Mouse (Mus musculus): ENCODE results near the gene Pigc. TPM values are rescaled to one million over a fixed set of nuclear protein-coding genes. Genes with fewer than 3 reads are reported as not detected.

The Pigc gene
- total RNA-seq, 1 experiment: 6.4 TPM

DNA sequence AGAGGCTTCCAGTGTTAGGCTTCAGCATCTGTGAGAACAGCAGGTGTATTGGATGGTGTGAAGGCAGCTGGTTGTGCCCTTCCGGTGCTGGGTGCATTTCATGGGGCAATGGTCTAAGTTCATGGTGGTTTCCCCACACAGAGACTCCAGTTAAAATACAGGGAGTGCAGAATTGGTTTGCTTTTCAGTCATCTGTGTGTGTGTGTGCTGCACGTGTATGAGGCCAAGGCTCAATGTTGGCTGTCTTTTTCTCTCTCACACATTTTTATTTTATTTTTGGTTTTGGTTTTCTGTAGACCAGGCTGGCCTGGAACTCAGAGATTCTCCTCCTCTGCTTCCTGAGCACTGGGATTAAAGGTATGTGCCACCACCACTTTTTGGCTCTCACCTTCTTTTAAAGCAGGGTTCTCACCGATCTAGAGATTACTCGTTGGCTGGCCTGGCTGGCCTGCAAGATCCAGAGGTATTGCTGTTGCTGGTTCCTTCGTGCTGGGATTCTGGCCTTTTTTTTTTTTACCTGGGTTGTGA, 9.3 kb downstream of the Pigc start:
- H3K27ac ChIP-seq (ENCODE audit: insufficient read depth, low read depth, low read length, poor library complexity, severe bottlenecking): no peak overlapping the region
- TF ChIP-seq ZNF384 (IDR thresholded peaks at IDR 0.05; ENCODE audit: low read depth, low read length) (no peak), ZC3H11A (IDR thresholded peaks at IDR 0.05; ENCODE audit: borderline replicate concordance, low read depth, low read length) (no peak), HCFC1 (IDR thresholded peaks at IDR 0.05; ENCODE audit: borderline replicate concordance, insufficient read depth, low read length) (no peak), MAFK (IDR thresholded peaks at IDR 0.05; ENCODE audit: insufficient read depth, low read depth, low read length) (no peak), CHD2 (IDR thresholded peaks at IDR 0.05; ENCODE audit: low read depth, low read length) (no peak)
- DNase-seq (ENCODE audit: low read depth, low spot score): no peak
- H3K9me3 ChIP-seq (ENCODE audit: control insufficient read depth, insufficient read depth, low read depth, low read length): no peaks in the 10 kb centered on the region
- H3K36me3 ChIP-seq (ENCODE audit: control insufficient read depth, insufficient read depth, low read length, poor library complexity, severe bottlenecking): no peaks in the 10 kb centered on the region
- in situ Hi-C loops (cut with MboI; ENCODE audit: low sequenced_read_pairs in 2 of 2, unreplicated experiment in 2 of 2): no loop called here
- H3K9ac ChIP-seq (ENCODE audit: insufficient read depth, low read depth, low read length, poor library complexity, severe bottlenecking): no peak overlapping the region
- no peak overlapping the region for H3K4me3 ChIP-seq (ENCODE audit: insufficient read depth in 1 of 2, low read depth in 1 of 2, low read length in 2 of 2, poor library complexity in 1 of 2, severe bottlenecking in 1 of 2)
- peaks cover 2 to 5% of the 10 kb centered on the region in 2 experiments; a peak in 3 of 4 replicates for H3K4me1 ChIP-seq (ENCODE audit: control insufficient read depth in 2 of 2, insufficient read depth in 2 of 2, low read length in 2 of 2, poor library complexity in 1 of 2)

DNA sequence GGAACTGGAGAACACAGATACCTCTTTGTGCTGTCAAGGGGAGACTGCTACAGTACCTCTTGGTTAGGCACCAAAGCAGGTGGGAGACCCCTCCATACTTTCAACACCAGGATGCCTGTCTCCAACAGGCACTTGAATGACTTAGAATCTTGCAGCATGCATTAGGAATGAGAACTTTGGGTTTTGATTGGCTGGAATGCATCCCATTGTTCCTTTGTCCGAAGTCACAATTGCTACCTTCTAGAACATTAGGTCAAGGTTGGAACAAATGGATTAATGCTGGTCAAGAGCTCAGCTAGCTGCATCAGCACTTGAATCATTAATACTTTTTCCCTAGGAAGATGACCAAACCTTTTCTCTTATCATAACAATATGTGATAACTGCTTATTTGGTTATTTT, 10.6 kb downstream of the Pigc start, which contains the start of gene 4930558K02Rik:
Gene 4930558K02Rik (minus strand): TSS at position 101 of the 400 bp plus-strand sequence.
- TF ChIP-seq HCFC1 (IDR thresholded peaks at IDR 0.05; ENCODE audit: borderline replicate concordance, insufficient read depth, low read length) (no peak), ZC3H11A (IDR thresholded peaks at IDR 0.05; ENCODE audit: borderline replicate concordance, low read depth, low read length) (no peak), CHD2 (IDR thresholded peaks at IDR 0.05; ENCODE audit: low read depth, low read length) (no peak), ZNF384 (IDR thresholded peaks at IDR 0.05; ENCODE audit: low read depth, low read length) (no peak), MAFK (IDR thresholded peaks at IDR 0.05; ENCODE audit: insufficient read depth, low read depth, low read length) (no peak)
- in situ Hi-C loops (cut with MboI; ENCODE audit: low sequenced_read_pairs in 2 of 2, unreplicated experiment in 2 of 2): no loop called here
- Histone ChIP-seq H3K4me1 (ENCODE audit: control insufficient read depth in 2 of 2, insufficient read depth in 2 of 2, low read length in 2 of 2, poor library complexity in 1 of 2) (peaks cover 2 to 5% of the 10 kb centered on the region in 2 experiments; a peak in 3 of 4 replicates), H3K27ac (ENCODE audit: insufficient read depth, low read depth, low read length, poor library complexity, severe bottlenecking) (no peak within 1 kb of the TSS), H3K36me3 (ENCODE audit: control insufficient read depth, insufficient read depth, low read length, poor library complexity, severe bottlenecking) (no peaks in the 10 kb centered on the region), H3K9ac (ENCODE audit: insufficient read depth, low read depth, low read length, poor library complexity, severe bottlenecking) (no peak within 1 kb of the TSS), H3K9me3 (ENCODE audit: control insufficient read depth, insufficient read depth, low read depth, low read length) (no peaks in the 10 kb centered on the region), H3K4me3 (ENCODE audit: insufficient read depth in 1 of 2, low read depth in 1 of 2, low read length in 2 of 2, poor library complexity in 1 of 2, severe bottlenecking in 1 of 2) (no peak within 1 kb of the TSS)
- DNase-seq (ENCODE audit: low read depth, low spot score): no peak

DNA sequence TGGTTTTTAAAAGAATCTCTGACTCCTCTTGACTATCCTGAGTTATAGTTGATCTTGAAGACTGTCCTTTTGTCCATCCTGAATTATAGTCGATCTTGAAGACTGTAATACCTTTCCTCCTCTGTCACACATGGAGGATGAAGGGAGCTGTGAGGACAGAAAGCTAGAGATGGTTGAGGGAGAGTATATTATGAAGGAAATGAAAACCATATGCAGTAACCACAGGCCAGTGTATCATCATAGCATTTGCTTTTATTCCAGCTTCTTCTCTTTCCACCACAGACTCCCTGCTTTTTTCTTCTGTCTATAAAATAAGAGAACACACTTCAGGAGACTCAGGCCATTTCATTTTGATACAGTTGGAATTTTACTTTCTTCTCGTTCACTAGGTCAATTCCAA, 11.1 kb downstream of the Pigc start:
- H3K4me1 ChIP-seq (ENCODE audit: control insufficient read depth in 2 of 2, insufficient read depth in 2 of 2, low read length in 2 of 2, poor library complexity in 1 of 2): peaks cover 2 to 5% of the 10 kb centered on the region in 2 experiments; a peak in 3 of 4 replicates
- in situ Hi-C loops (cut with MboI; ENCODE audit: low sequenced_read_pairs in 2 of 2, unreplicated experiment in 2 of 2): no loop called here
- no peak for TF ChIP-seq MAFK (IDR thresholded peaks at IDR 0.05; ENCODE audit: insufficient read depth, low read depth, low read length)
- TF ChIP-seq ZC3H11A (IDR thresholded peaks at IDR 0.05; ENCODE audit: borderline replicate concordance, low read depth, low read length): no peak
- no peak for TF ChIP-seq CHD2 (IDR thresholded peaks at IDR 0.05; ENCODE audit: low read depth, low read length)
- no peak for TF ChIP-seq HCFC1 (IDR thresholded peaks at IDR 0.05; ENCODE audit: borderline replicate concordance, insufficient read depth, low read length)
- TF ChIP-seq ZNF384 (IDR thresholded peaks at IDR 0.05; ENCODE audit: low read depth, low read length): no peak
- no peak for DNase-seq (ENCODE audit: low read depth, low spot score)
- H3K27ac ChIP-seq (ENCODE audit: insufficient read depth, low read depth, low read length, poor library complexity, severe bottlenecking): no peak overlapping the region
- H3K36me3 ChIP-seq (ENCODE audit: control insufficient read depth, insufficient read depth, low read length, poor library complexity, severe bottlenecking): no peaks in the 10 kb centered on the region
- no peaks in the 10 kb centered on the region for H3K9me3 ChIP-seq (ENCODE audit: control insufficient read depth, insufficient read depth, low read depth, low read length)
- H3K4me3 ChIP-seq (ENCODE audit: insufficient read depth in 1 of 2, low read depth in 1 of 2, low read length in 2 of 2, poor library complexity in 1 of 2, severe bottlenecking in 1 of 2): no peak overlapping the region
- H3K9ac ChIP-seq (ENCODE audit: insufficient read depth, low read depth, low read length, poor library complexity, severe bottlenecking): no peak overlapping the region

DNA sequence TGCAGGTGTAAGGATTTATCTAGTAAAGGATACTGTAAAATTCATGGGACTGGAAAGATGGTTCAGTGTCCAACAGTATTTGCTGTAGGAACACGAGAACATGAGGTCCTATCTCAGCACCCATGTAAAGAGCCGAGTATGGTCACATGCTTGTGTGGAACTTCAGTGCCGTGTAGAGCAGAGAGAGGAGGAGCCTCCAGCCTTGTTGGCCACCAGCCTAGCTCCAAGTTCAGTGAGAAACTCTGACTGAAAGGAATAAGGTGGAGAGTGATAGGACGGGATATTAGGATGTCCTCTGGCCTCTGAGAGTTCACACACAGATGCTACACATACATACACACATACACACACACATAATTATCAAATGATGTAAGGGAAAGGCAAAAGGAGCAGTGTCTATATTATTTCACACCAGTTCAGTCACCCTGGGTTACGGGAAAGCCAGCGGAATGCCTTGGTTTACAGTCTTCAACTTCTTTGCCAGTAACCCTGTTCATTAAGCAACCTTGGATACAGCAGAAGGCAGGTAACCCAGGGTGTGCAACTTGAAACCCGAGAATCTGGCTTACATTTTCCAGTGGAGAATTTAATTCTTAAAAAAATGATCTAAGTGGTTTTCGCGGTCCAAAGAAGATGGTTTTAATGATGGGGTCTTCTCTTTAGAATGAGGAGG, 11.8 kb downstream of the Pigc start:
- Histone ChIP-seq H3K27ac (ENCODE audit: insufficient read depth, low read depth, low read length, poor library complexity, severe bottlenecking) (no peak overlapping the region), H3K4me3 (ENCODE audit: insufficient read depth in 1 of 2, low read depth in 1 of 2, low read length in 2 of 2, poor library complexity in 1 of 2, severe bottlenecking in 1 of 2) (no peak overlapping the region), H3K36me3 (ENCODE audit: control insufficient read depth, insufficient read depth, low read length, poor library complexity, severe bottlenecking) (no peaks in the 10 kb centered on the region), H3K4me1 (ENCODE audit: control insufficient read depth in 2 of 2, insufficient read depth in 2 of 2, low read length in 2 of 2, poor library complexity in 1 of 2) (peaks cover 2 to 5% of the 10 kb centered on the region in 2 experiments; a peak in 3 of 4 replicates), H3K9ac (ENCODE audit: insufficient read depth, low read depth, low read length, poor library complexity, severe bottlenecking) (no peak overlapping the region), H3K9me3 (ENCODE audit: control insufficient read depth, insufficient read depth, low read depth, low read length) (no peaks in the 10 kb centered on the region)
- in situ Hi-C loops (cut with MboI; ENCODE audit: low sequenced_read_pairs in 2 of 2, unreplicated experiment in 2 of 2): no loop called here
- DNase-seq (ENCODE audit: low read depth, low spot score): no peak
- no peak for TF ChIP-seq CHD2 (IDR thresholded peaks at IDR 0.05; ENCODE audit: low read depth, low read length)
- TF ChIP-seq ZNF384 (IDR thresholded peaks at IDR 0.05; ENCODE audit: low read depth, low read length): no peak
- no peak for TF ChIP-seq ZC3H11A (IDR thresholded peaks at IDR 0.05; ENCODE audit: borderline replicate concordance, low read depth, low read length)

Data from ES-E14 (cell line).